Mouse (Mus musculus): ENCODE measurements at regions not wholly inside any gene's neighbourhood (a gene's known extent, or its start where the extent isn't known, plus 50 kb on each side); places are given as distances from the start of the nearest gene placed in this dataset.

DNA sequence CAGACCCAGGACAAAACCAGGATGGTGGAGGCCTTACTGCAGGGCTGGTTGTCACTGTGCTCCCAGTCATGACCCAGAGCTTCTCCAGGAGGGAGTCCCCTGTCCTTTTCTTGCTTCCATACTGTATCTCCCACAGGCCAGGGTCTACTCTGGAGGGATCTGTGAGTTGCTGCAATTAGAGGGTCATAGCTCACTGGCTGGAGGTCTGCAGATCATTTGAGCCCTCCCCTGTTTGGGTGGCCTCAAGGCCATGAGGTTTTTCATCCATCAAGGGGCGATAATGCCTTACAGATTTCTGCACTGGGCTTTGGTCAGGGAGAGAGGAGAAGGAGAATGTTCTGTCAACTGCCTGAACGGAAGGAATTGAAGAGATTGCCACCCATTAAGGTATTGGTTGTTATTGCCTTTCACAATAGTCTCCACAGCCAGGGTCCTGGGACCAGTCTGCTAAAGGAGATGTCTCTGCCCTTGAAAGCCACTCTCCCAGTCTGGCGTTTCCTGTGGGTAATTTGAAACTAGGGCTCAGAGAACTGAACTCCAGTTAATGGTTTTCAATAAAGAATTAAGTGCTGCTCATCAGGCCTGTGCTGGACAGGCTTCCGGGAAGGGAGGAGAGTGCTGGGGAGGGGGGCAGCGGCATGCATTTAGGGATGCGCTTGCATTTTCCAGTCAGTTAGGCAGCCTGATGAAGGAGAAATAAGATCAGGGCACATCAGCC lies 147.4 kb downstream of the Dmrta2 start:
- DNase-seq (ENCODE audit: low spot score in 2 of 2) = no peak

DNA sequence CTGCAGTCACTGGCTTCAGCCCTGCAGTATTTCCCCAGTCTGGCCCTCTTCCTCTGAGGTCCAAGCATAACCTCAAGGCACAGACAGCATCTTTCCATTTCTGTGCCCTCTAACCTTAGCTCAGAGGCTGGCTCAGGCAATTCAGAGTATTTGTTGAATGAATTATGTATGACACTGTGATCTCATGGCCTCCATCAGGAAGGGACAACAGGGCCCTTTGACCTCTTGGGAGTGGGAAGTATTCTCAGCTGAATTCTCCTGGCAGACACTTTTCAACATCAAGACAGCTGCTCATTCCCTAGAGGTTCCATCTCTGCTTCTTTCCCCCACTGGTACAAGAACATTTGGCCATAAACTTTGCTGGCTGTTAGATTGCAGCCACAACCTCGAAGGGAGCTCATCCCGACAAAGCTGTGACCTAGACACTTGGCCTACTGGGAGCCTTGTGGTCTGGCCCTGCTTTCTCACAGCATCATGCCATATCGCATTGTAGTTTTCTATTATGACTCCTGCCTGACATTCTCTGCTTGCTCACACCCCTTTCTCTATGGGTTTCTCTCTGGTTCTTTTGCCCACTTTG lies 150.2 kb downstream of the Dmrta2 start:
- no peak for DNase-seq (ENCODE audit: low spot score in 2 of 2)

DNA sequence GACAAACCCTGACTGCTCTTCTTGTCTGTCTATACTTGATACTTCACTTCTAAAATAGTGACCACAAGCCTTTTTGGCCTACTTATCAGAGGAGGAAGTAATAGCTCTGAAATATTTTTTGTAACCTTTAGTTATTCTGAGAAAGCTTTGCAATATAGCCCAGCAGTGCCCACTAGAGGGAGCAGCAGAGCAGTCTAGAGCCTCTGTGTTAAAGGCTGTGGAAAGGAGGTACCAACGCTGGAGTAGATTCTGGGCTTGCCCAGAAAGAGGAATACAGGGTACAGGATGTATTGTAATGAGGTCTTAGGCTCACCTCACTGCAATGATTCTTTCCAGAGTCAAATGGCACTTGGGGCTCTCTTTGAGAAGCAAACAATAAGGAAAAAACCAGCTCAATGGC lies 151.1 kb downstream of the Dmrta2 start:
- peak in 1 of 2 experiments; percentile 69 for DNase-seq (ENCODE audit: low spot score in 2 of 2)

DNA sequence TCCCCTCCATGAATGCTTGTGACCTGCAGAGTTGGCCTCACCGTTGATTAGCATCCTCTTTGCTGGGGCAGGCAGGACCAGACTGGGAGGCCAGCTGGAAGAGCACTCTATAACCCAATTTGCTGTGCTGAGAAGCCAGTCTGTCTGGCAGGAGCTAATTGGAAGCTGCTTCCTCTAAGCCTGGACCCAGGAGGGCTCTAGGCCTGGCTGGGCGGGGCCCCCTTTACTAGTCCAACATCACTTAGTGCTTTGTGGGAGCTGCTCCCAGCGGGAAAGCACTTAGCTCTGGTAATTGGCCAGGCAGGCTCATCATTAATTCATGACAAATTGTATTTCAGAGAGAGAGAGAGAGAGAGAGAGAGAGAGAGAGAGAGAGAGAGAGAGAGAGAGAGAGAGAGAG lies 151.7 kb downstream of the Dmrta2 start:
- DNase-seq (ENCODE audit: low spot score in 2 of 2) = no peak

DNA sequence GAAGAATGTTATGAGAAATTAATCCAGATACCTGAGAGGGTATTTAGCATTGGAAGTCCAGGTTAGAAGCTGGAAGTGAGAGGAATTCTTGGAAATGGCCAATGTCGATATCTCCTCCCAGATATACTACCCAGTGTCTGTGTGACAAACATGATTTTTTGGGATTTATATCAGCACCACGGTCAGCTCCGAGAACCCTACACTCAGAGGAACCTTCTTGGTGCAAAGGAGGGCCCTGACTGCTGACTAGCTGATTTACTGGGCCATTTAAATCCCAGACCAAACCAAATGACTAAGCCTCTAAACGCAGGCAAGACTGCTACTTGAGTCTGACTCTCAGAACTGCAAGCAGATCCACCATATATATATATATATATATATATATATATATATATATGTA lies 154.2 kb downstream of the Dmrta2 start:
- DNase-seq (ENCODE audit: low spot score in 2 of 2) = no peak

DNA sequence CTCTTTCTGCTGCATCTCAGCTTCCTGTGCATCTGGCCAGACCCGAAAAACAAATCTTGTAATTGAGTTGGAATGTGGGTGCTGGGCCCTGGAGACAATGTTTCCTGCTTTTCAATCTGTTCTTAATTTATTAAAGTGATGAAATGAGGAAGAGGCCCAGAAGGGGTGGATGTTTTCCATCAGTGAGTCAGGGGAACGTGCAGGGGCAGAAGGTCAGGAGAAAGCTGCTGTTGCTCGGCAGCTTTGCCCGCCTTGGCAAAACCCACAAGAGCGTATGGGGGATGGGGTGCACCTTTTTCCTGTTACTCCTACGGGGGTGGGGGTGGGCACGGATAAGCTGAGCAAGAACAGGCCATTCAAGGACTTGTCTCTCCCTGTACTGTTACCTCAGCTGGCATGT lies 156.2 kb downstream of the Dmrta2 start:
- no peak for DNase-seq (ENCODE audit: low spot score in 2 of 2)

DNA sequence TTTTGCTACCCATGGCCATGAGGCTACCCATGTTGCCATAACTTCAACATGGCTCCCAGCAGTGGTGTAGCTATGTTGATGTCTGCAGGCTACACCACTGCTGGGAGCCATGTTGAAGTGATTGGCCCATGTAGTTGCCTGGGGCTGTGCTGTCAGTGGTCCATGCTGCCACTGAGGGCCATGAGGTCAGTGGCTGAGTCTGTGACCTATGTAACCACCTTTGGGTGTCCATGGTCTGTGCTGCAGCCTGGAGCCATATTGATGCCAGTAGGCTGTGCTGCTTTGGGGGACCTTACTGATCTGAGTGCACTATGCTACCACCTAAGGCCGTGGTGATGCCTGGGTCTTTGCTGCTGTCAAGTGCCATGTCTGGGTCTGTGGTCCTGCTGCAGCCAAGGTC lies 167.4 kb downstream of the Dmrta2 start:
- DNase-seq (ENCODE audit: low spot score in 2 of 2) = no peak

DNA sequence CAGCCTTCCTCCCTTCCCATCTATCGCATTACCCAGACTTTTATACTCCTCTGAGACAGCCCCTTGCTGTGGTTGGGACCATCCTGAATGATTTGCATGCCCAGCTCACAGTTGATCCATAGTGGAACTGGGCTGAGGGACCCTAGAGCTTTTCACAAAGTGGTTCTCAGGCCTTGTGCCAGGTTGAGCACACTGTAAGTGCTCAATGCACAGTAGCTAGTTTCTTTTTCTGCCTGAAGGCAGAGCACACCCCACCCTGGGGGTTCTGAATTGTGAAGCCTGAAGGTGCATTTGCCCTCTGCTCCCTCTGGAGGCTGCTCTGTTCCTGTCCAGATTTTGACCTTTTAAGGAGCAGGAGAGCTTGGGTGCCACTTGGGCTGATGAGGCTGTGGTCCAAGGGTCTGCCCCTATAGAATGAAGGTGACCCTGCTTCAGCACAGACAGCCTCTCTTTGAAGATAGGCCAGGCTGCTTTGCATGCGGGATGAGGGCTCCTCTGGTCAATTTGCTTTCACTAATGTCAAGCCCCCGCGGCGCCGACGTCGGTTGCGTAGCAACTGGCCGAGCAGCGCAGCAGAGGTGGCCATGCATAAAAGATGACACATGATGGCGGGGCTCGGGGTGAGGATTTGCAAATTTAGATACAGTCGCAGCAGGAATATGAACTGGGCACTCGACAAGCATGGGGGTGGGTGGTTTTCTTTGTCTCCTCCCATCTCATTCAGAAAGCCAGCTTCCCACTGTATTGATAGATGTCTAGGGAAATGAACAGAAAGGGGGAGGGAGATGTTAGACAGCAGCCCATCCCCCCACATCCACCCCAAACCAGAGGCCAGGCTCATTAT lies 174.5 kb downstream of the Dmrta2 start:
- peak in 1 of 2 experiments; percentile 27 for DNase-seq (ENCODE audit: low spot score in 2 of 2)

Data from spleen, postnatal 4 days (tissue).